Mouse (Mus musculus) stomach, embryonic 14.5 days (tissue): ENCODE data around the gene Cd70. TPM values are rescaled to one million over a fixed set of nuclear protein-coding genes. Genes with fewer than 3 reads are reported as not detected.
"Not testable (repeated sequence)": the region's sequence is repeated elsewhere in the genome, so short reads cannot be mapped to it uniquely, and the experiment has no call there.

Experiments used
- ATAC-seq: fragments of 200-750 bp; cut with Nextera tagmentation; 2 replicates; pipeline ENCODE4 v1.8.0; 2017; ENCODE audit warnings: low read depth, moderate TSS enrichment; ENCODE audit not compliant: insufficient number of reproducible peaks, insufficient read depth, low FRiP score
- H3K27ac ChIP-seq: fragments of 300-500 bp; sonication (generic); 2 replicates; pipeline ENCODE4 v1.5.1; 2014; ENCODE audit warnings: mild to moderate bottlenecking, low read length, moderate library complexity, mixed read lengths
- H3K27me3 ChIP-seq: fragments of 300-500 bp; sonication (generic); 2 replicates; pipeline ENCODE4 v1.6.1; 2014; ENCODE audit warnings: low read length, control low read depth, mixed read lengths; ENCODE audit not compliant: control insufficient read depth, insufficient read depth
- H3K36me3 ChIP-seq: fragments of 300-500 bp; sonication (generic); 2 replicates; pipeline ENCODE4 v1.6.1; 2014; ENCODE audit warnings: mild to moderate bottlenecking, control low read depth, low read length, moderate library complexity, mixed read lengths; ENCODE audit not compliant: control insufficient read depth, insufficient read depth
- H3K4me1 ChIP-seq: fragments of 300-500 bp; sonication (generic); 2 replicates; pipeline ENCODE4 v1.6.1; 2014; ENCODE audit warnings: low read length, control low read depth, mixed read lengths; ENCODE audit not compliant: control insufficient read depth, insufficient read depth
- H3K4me2 ChIP-seq: fragments of 300-500 bp; sonication (generic); replicated peaks from 2 replicates; pipeline ENCODE4 v1.6.1; 2014; ENCODE audit warnings: low read depth, low read length, control low read depth
- H3K4me3 ChIP-seq: fragments of 300-500 bp; sonication (generic); 2 replicates; pipeline ENCODE4 v1.5.1; 2014; ENCODE audit warnings: low read depth, low read length, control low read depth
- H3K9ac ChIP-seq: fragments of 300-500 bp; sonication (generic); replicated peaks from 2 replicates; pipeline ENCODE4 v1.6.1; 2014; ENCODE audit warnings: low read depth, mild to moderate bottlenecking, control low read depth, low read length, moderate library complexity, mixed read lengths
- H3K9me3 ChIP-seq: fragments of 300-500 bp; sonication (generic); 2 replicates; pipeline ENCODE4 v1.6.1; 2016; ENCODE audit warnings: low read depth, low read length, control low read depth; ENCODE audit not compliant: control insufficient read depth
- WGBS: fragments of 180-500 bp; shearing (Covaris S2); extraction: QIAGEN DNeasy Blood & Tissue Kit; methylation state at CpG from one replicate; pipeline ENCODE4 v1.1.7; 2014; 5-methylcytosine and 5-hydroxymethylcytosine counted together
- polyA plus RNA-seq: library from polyadenylated mRNA; unstranded; fragments of >200 nt; fragmentation: Nextera tagmentation; extraction: Ambion mirVana; gene quantifications from 2 replicates; pipeline ENCODE4 v1.2.1, GENCODE M21; 2014

The Cd70 gene
- polyA plus RNA-seq, 1 experiment from 2014 or later: not detected

DNA sequence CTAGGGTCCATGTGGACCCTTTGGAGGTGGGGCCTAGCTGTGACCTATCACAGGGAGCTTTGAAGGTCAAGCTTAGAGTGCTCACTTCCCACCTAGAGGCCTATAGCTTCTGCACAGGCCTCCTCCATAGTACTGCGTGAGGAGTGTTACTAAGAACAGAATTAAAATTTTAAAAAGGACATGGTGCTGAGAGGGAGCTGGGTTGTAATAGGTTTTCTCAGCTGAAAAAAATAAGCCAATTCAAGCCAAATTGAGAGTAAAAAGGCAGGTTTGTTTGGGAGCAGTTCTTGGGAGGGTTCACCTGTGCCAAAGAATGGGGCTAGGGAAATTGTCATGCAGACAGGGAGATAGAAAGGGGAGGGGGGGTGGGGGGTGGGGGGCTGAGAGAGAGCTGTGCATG, 4.5 kb downstream of the Cd70 start:
- Histone ChIP-seq H3K9ac (no peak overlapping the region), H3K9me3 (no peaks in the 10 kb centered on the region), H3K36me3 (no peaks in the 10 kb centered on the region), H3K4me2 (no peak overlapping the region), H3K4me3 (no peak overlapping the region), H3K27ac (no peak overlapping the region), H3K4me1 (no peaks in the 10 kb centered on the region), H3K27me3 (peaks cover 7% of the 10 kb centered on the region; the same call in 1 of the 2 replicates)
- whole genome bisulfite sequencing: 55% methylated on average over 1 of the region's 1 CpGs
- ATAC-seq: no peak

DNA sequence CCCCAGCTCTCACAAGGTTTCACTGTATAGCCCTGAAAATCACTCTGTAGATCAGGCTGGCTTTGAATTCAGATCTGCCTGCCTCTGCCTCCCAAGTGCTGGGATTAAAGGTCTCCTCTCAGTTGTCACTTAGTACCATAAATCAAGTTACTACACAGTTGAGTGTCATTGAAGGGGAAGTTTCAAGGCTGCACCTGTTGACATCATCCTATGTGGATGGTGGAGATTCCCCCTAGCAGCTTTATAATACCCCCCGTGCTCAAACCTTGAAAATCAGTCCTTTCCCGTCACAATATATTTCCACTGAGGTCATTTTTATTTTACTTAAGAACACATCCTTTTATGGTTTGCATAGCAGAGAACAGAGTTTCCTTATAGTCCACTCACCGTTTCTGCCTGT, 5.9 kb downstream of the Cd70 start:
- 71% methylated on average over 3 of the region's 3 CpGs for WGBS
- H3K27me3 ChIP-seq: peaks cover 7% of the 10 kb centered on the region; the same call in 1 of the 2 replicates
- no peaks in the 10 kb centered on the region for H3K4me1 ChIP-seq
- H3K36me3 ChIP-seq: no peaks in the 10 kb centered on the region
- no peak overlapping the region for H3K4me3 ChIP-seq
- H3K4me2 ChIP-seq: no peak overlapping the region
- ATAC-seq: no peak
- no peak overlapping the region for H3K9ac ChIP-seq
- H3K9me3 ChIP-seq: no peaks in the 10 kb centered on the region
- H3K27ac ChIP-seq: no peak overlapping the region

DNA sequence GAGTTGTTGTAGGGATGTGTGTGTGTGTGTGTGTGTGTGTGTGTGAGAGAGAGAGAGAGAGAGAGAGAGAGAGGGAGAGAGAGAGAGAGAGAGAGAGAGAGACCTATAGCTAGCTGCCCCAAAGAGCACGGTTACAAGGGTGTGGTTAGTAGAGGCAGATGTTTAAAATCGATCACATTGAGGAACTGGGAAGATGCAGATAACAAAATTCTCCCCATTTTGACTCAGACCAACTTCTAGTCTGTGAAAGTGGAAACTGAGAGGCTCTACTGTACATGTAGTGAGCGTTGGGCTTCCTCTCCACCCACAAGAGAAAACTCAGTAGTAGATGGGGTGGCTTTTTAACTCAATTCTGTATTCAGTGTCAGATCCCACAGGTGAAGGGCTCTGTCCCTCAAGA, 9.9 kb downstream of the Cd70 start:
- 91% methylated on average over 3 of the region's 3 CpGs for WGBS
- H3K4me3 ChIP-seq: no peak overlapping the region
- H3K9me3 ChIP-seq: no peaks in the 10 kb centered on the region
- no peaks in the 10 kb centered on the region for H3K4me1 ChIP-seq
- no peak overlapping the region for H3K9ac ChIP-seq
- no peak overlapping the region for H3K4me2 ChIP-seq
- H3K36me3 ChIP-seq: no peaks in the 10 kb centered on the region
- ATAC-seq: no peak
- no peaks in the 10 kb centered on the region for H3K27me3 ChIP-seq
- H3K27ac ChIP-seq: no peak overlapping the region

GRCm38 (mm10) chr17:57138676-57139075, 10.9 kb downstream of the Cd70 start:
- Histone ChIP-seq H3K27me3 (no peaks in the 10 kb centered on the region), H3K27ac (no peak overlapping the region), H3K4me2 (no peak overlapping the region), H3K4me1 (no peaks in the 10 kb centered on the region), H3K4me3 (no peak overlapping the region), H3K36me3 (no peaks in the 10 kb centered on the region), H3K9me3 (no peaks in the 10 kb centered on the region), H3K9ac (no peak overlapping the region)
- no peak for ATAC-seq
- WGBS: 76% methylated on average over 4 of the region's 4 CpGs

DNA sequence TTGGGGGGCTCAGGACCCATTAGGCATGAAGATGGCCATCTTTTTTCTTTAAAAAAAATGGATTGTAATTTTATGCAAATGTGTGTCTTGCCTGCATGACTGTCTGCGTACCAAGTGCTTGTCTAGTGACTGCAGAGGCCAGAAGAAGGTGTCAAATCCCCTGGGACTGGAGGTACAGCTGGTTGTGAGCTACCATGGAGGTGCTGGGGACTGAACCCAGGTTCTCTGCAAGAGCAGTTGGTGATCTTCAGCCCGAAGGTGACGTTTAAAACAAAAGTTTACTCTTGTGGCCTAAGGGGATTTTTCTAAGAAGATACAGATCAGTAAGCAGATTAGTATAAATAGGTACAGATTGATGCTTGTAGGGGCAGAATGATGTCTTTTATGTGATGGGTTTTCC, 13.9 kb downstream of the Cd70 start:
- no peaks in the 10 kb centered on the region for H3K4me1 ChIP-seq
- no peaks in the 10 kb centered on the region for H3K27me3 ChIP-seq
- H3K36me3 ChIP-seq: no peaks in the 10 kb centered on the region
- H3K4me3 ChIP-seq: no peak overlapping the region
- H3K9ac ChIP-seq: no peak overlapping the region
- WGBS: 78% methylated on average over 3 of the region's 3 CpGs
- H3K27ac ChIP-seq: no peak overlapping the region
- H3K9me3 ChIP-seq: no peaks in the 10 kb centered on the region
- ATAC-seq: no peak
- no peak overlapping the region for H3K4me2 ChIP-seq

DNA sequence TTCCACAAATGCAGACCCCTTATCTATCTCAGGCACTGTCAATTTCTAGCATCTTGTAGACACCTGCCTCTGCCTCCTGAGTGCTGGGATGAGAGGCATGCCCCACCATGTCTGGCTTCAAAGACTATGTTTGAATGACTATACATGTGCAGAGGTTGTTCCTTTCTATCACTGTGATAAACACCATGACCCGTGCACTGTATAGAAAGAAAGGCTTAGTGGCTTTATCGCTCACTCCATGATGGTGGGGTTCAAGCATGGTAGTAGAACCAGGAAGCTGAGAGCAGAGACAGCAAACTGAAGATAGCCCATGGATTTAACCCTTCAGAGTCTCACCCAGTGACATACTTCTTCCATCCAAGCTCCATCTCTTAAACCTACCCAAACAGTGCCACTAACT, 14.9 kb downstream of the Cd70 start:
- Histone ChIP-seq H3K4me3 (no peak overlapping the region), H3K36me3 (no peaks in the 10 kb centered on the region), H3K4me1 (no peaks in the 10 kb centered on the region), H3K27ac (no peak overlapping the region), H3K4me2 (no peak overlapping the region), H3K9ac (no peak overlapping the region), H3K27me3 (no peaks in the 10 kb centered on the region), H3K9me3 (no peaks in the 10 kb centered on the region)
- no peak for ATAC-seq
- 72% methylated on average over 2 of the region's 2 CpGs for WGBS

- H3K36me3 ChIP-seq, ATAC-seq, H3K4me2 ChIP-seq, H3K27me3 ChIP-seq, H3K4me1 ChIP-seq, H3K27ac ChIP-seq, H3K9ac ChIP-seq, H3K4me3 ChIP-seq, H3K9me3 ChIP-seq: not testable (repeated sequence)
- 11% methylated on average over 3 of the region's 3 CpGs for WGBS
Measured at GRCm38 (mm10) chr17:57134021-57134420, 15.6 kb downstream of the Cd70 start.

DNA sequence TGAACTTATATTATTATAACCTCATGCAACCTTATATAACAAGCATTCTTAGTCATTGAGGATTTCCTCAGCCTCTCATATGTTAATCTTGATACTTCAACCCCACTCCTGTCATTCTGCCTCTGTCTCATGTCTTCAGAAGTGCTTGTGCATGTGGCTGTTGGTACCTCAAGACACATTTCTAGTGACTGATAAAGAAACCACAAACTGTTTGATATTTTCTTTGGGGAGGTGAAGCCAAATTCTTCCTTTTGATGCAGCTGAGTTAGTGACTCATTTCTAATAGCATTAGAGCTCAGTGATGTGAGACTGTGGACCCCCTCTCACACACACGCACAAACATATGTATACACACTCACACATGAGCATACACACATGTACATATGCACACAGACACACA, 17.8 kb downstream of the Cd70 start:
- no peaks in the 10 kb centered on the region for H3K9me3 ChIP-seq
- H3K4me3 ChIP-seq: no peak overlapping the region
- no peaks in the 10 kb centered on the region for H3K36me3 ChIP-seq
- H3K27me3 ChIP-seq: no peaks in the 10 kb centered on the region
- H3K27ac ChIP-seq: no peak overlapping the region
- H3K4me1 ChIP-seq: no peaks in the 10 kb centered on the region
- no peak overlapping the region for H3K4me2 ChIP-seq
- H3K9ac ChIP-seq: no peak overlapping the region
- no peak for ATAC-seq
- 88% methylated on average over 1 of the region's 1 CpGs for WGBS

DNA sequence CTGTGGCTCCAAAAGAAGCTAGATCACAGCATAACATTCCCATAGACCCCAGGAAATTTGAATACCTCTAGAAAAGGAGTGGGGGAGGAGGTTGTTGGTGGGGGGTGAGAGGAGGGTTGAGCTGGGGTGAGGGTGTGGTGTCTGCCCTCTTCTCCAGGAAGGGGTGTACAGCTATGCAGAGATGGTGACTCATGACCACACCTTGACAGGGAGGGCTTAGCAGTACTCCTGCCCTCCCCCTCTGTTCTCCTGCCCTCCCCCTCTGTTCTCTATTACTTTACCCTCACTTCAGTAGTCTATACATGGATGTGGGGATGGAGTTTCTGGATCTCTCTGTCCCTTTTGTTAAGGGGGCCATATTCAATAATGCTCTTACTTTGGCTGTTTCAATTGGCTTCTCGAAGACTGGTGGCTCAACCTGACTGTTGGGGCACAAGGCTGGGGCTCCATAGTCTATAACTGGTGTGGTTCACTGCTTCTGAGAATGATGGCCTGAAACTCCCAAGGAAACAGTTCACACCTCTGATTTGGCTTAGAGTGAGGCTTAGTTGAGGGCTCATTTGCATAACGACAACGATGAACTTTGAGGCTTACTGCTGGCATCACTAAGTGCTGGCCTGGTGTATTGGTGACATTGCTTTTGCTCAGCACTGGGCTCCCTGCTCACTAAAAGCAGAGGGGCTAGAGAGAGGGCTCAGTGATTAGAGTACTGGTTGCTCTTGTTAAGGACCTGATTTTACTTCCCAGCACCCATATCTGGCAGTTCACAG, 23.5 kb downstream of the Cd70 start:
- no peaks in the 10 kb centered on the region for H3K27me3 ChIP-seq
- no peak overlapping the region for H3K9ac ChIP-seq
- no peak overlapping the region for H3K27ac ChIP-seq
- 0 out of 2 replicates have a peak, but pooled peaks have one; percentile 58 for ATAC-seq
- H3K9me3 ChIP-seq: no peaks in the 10 kb centered on the region
- no peak overlapping the region for H3K4me2 ChIP-seq
- no peaks in the 10 kb centered on the region for H3K4me1 ChIP-seq
- 67% methylated on average over 3 of the region's 3 CpGs for WGBS
- no peaks in the 10 kb centered on the region for H3K36me3 ChIP-seq
- no peak overlapping the region for H3K4me3 ChIP-seq
